Mouse (Mus musculus) testis, postnatal 10 days (tissue): ENCODE results near the gene Sox6.

Experiments used
- DNase-seq: peaks from one replicate; pipeline ENCODE4 v3.0.0; 2021; ENCODE audit warnings: low spot score

Sox6 gene

GRCm38 (mm10) chr7:115891482-115891881 is 147.1 kb downstream of the Sox6 start:
- DNase-seq: no peak

GRCm38 (mm10) chr7:115889926-115890325 is 148.7 kb downstream of the Sox6 start:
- DNase-seq: no peak

GRCm38 (mm10) chr7:115888561-115888960 is 150.0 kb downstream of the Sox6 start:
- no peak for DNase-seq

- DNase-seq: no peak
These were observed 150.5 kb downstream of the Sox6 start for GRCm38 (mm10) chr7:115888120-115888519.

- no peak for DNase-seq
These were observed 165.7 kb downstream of the Sox6 start for GRCm38 (mm10) chr7:115872903-115873302.

- no peak for DNase-seq
These were observed 170.1 kb downstream of the Sox6 start for GRCm38 (mm10) chr7:115868504-115868903.

GRCm38 (mm10) chr7:115867518-115868270 is 170.9 kb downstream of the Sox6 start:
- no peak for DNase-seq

GRCm38 (mm10) chr7:115866698-115867500 is 171.7 kb downstream of the Sox6 start:
- no peak for DNase-seq

GRCm38 (mm10) chr7:115865979-115866697 is 172.5 kb downstream of the Sox6 start:
- DNase-seq: no peak

- DNase-seq: no peak
These were observed 173.4 kb downstream of the Sox6 start for GRCm38 (mm10) chr7:115865231-115865630.

- no peak for DNase-seq
These were observed 174.2 kb downstream of the Sox6 start for GRCm38 (mm10) chr7:115864411-115864810.

- no peak for DNase-seq
These were observed 178.8 kb downstream of the Sox6 start for GRCm38 (mm10) chr7:115859691-115860401.

- no peak for DNase-seq
These were observed 187.5 kb downstream of the Sox6 start for GRCm38 (mm10) chr7:115851131-115851530.

- no peak for DNase-seq
These were observed 192.7 kb downstream of the Sox6 start for GRCm38 (mm10) chr7:115845791-115846366.

GRCm38 (mm10) chr7:115844910-115845309 is 193.7 kb downstream of the Sox6 start:
- no peak for DNase-seq

GRCm38 (mm10) chr7:115844431-115844830 is 194.2 kb downstream of the Sox6 start:
- no peak for DNase-seq

GRCm38 (mm10) chr7:115842251-115842650 is 196.3 kb downstream of the Sox6 start:
- no peak for DNase-seq

- DNase-seq: no peak
These were observed 198.0 kb downstream of the Sox6 start for GRCm38 (mm10) chr7:115840613-115841012.

- DNase-seq: no peak
These were observed 203.6 kb downstream of the Sox6 start for GRCm38 (mm10) chr7:115835005-115835404.

GRCm38 (mm10) chr7:115833701-115834100 is 204.9 kb downstream of the Sox6 start:
- no peak for DNase-seq
